Mouse (Mus musculus): Measurements from ENCODE around the gene Stk25.

- no peak for TF ChIP-seq CTCF (IDR thresholded peaks at IDR 0.05; ENCODE audit: borderline replicate concordance, insufficient read depth, low read depth, low read length)
- no peak for TF ChIP-seq POLR2A (IDR thresholded peaks at IDR 0.05; ENCODE audit: borderline replicate concordance, insufficient read depth, low read length)
Measured at GRCm38 (mm10) chr1:93697317-93697716, 38.9 kb upstream of the Stk25 start.

Data from cerebellum, adult 2 months (tissue).